Mouse (Mus musculus): ENCODE measurements around the gene Tctex1d4.

GRCm38 (mm10) chr4:117131890-117132793 lies 5.5 kb downstream of the Tctex1d4 start:
- no peak for TF ChIP-seq CTCF (IDR thresholded peaks at IDR 0.05; ENCODE audit: extremely low read depth, insufficient read depth, insufficient read length, insufficient replicate concordance)
- no peak for TF ChIP-seq POLR2A (IDR thresholded peaks at IDR 0.05; ENCODE audit: low read depth, low read length)

Measured in spleen, adult 2 months (tissue).